Mouse (Mus musculus): ENCODE measurements around the gene Fstl1.

- TF ChIP-seq CTCF (IDR thresholded peaks at IDR 0.05; ENCODE audit: low read depth) (no peak), EP300 (IDR thresholded peaks at IDR 0.05; ENCODE audit: low read depth) (no peak)
These were observed 7.9 kb downstream of the Fstl1 start for GRCm38 (mm10) chr16:37784526-37784925.
